Mouse (Mus musculus): Measurements from ENCODE around the gene Gm20662.
"Not testable (repeated sequence)": the region's sequence is repeated elsewhere in the genome, so short reads cannot be mapped to it uniquely, and the experiment has no call there.

The Gm20662 gene

GRCm38 (mm10) chr9:108010385-108010784 is 14.2 kb downstream of the Gm20662 start:
- DNase-seq (ENCODE audit: low spot score) = no peak

DNA sequence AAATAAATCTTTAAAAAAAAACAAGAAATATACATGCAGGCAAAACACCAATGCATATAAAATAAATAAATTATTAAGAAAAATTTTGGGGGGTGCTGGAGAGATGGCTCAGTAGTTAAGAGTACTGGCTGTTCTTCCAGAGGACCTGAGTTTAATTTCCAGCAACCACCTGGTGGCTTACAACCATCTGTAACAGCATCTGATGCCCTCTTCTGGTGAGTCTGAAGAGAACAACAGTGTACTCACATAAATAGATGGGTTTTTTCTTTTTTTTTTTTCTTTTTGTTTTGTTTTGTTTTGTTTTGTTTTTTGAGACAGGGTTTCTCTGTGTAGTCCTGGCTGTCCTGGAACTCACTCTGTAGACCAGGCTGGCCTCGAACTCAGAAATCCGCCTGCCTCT is 17.4 kb downstream of the Gm20662 start:
- DNase-seq (ENCODE audit: low spot score) = not testable (repeated sequence)

DNA sequence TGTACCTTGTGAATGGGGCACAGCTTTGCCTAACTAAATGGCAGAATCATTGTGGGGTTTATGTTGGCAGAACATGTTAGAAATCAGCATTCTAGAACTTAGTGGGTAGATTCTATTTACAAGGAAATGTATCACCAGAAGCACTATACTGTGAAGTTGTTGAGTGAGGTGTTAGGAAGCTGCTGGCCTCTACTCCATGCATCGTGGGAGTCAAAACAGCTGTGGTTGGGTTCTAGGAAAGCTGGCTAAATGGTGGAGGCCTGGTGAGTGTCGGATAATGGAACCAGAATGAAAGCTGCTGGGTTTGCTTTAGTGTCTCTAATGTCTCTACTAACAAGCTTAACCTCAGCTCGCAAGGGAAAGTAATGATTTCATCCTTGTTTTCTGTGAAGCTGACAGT is 21.0 kb downstream of the Gm20662 start:
- no peak for DNase-seq (ENCODE audit: low spot score)

DNA sequence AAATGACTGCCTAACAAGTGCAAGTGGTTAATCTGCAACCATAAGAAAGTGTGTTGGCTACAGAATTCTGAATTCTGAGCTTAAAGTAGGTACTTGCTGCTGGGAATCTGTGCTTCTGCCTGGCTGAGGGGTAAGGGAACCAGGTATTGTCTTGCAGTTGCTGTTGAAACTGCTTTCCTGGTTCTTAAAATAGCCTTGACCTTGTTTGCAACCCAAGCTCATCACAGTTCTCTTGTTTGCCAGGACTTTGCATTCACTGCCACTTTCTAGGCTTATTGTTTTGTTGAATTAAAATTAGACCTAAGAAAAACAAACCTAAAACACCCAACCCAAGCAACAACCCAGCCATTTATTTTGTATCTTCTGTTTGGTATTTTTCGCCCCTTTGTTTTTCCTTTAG is 24.6 kb downstream of the Gm20662 start:
- no peak for DNase-seq (ENCODE audit: low spot score)

GRCm38 (mm10) chr9:108023216-108023615 is 27.1 kb downstream of the Gm20662 start:
- DNase-seq (ENCODE audit: low spot score) = no peak

- no peak for DNase-seq (ENCODE audit: low spot score)
Measured at GRCm38 (mm10) chr9:108026584-108026983, 30.4 kb downstream of the Gm20662 start.

DNA sequence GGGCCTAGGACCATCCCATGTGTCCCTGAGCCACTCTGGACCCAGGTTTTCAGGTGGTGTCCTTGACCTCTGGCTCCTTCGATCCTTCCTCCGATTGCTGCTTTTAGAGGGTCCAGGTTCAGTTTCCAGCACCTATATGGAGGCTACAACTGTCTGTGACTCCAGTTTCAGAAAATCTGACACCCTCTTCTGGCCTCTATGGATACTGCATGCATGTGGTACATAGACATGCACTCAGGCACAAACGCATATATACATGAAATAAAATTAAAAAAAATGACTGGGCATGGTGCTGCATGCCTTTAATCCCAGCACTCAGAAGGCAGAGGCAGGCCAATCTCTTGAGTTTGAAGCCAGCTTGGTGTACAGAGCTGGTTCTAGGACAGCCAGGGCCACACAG is 31.7 kb downstream of the Gm20662 start:
- DNase-seq (ENCODE audit: low spot score) = no peak

GRCm38 (mm10) chr9:108032126-108032525 is 36.0 kb downstream of the Gm20662 start:
- DNase-seq (ENCODE audit: low spot score) = no peak

GRCm38 (mm10) chr9:108035331-108036156 is 39.4 kb downstream of the Gm20662 start:
- DNase-seq (ENCODE audit: low spot score) = no peak

- no peak for DNase-seq (ENCODE audit: low spot score)
Measured at GRCm38 (mm10) chr9:108044751-108045492, 48.8 kb downstream of the Gm20662 start.

- no peak for DNase-seq (ENCODE audit: low spot score)
Measured at GRCm38 (mm10) chr9:108046582-108046981, 50.4 kb downstream of the Gm20662 start.

GRCm38 (mm10) chr9:108047601-108048565 is 51.7 kb downstream of the Gm20662 start:
- DNase-seq (ENCODE audit: low spot score) = no peak

DNA sequence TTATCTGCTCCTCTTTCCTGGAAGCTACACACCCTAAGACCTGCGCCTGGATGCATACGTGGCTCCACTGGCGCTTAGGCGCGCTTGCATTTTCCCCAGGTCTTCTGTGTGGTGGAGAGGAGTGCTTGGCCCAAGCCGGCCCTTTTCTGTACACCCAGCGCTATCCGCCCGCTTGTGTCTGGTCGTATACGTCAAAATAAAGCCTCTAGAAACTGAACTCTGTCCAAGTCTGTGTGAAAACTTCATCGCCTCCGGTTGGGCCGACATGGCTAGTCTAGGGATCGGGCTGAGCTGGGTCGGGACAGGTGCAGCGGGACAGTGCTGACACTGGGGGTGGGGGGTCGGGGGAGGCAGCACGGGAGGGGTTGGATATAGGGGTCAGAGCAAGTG is 52.4 kb downstream of the Gm20662 start:
- DNase-seq (ENCODE audit: low spot score) = no peak

- peak; percentile 98 for DNase-seq (ENCODE audit: low spot score)
Measured at GRCm38 (mm10) chr9:108049016-108049455, 52.9 kb downstream of the Gm20662 start, which contains the start of gene Gmppb. Gmppb (plus strand) TSS chr9:108049242.

DNA sequence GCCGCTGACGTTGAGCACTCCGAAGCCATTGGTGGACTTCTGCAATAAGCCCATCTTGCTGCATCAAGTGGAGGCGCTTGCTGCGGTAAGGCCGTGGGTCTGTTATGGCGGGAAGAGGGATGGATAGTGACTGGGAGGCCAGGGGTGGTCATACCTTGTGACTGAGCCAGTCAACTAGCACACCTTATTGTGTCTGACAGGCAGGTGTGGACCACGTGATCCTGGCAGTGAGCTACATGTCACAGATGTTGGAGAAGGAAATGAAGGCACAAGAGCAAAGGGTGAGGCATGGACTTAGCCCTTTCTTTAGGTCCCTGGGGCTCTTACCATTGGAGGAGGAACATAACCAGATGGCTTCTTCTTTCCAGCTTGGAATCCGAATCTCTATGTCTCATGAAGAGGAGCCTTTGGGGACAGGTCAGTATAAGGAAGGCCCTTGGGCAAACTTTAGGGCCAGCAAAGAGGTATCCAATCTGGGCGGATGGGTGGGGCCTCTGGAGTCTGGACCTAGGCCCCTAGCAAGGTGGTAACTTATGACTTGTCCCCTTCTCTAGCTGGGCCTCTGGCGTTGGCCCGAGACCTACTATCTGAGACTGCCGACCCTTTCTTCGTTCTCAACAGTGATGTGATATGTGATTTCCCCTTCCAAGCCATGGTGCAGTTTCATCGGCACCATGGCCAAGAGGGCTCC is 53.6 kb downstream of the Gm20662 start:
- no peak for DNase-seq (ENCODE audit: low spot score)

- no peak for DNase-seq (ENCODE audit: low spot score)
Measured at GRCm38 (mm10) chr9:108051184-108051930, 55.2 kb downstream of the Gm20662 start.

DNA sequence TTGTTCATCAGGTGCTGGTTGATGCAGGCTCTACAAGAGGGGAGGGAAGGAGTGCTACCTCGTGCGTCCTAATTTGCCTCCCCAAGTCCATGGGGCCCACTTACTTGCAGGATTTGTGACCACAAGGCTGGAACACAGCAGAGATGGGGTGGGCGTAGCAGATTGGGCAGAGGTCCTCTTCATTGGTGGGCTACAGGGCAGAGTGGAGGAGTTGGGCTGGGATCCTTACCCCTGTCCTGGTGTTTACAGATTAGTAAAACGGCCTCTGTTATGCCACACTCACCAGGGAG is 55.7 kb downstream of the Gm20662 start:
- no peak for DNase-seq (ENCODE audit: low spot score)

- no peak for DNase-seq (ENCODE audit: low spot score)
Measured at GRCm38 (mm10) chr9:108052411-108052810, 56.3 kb downstream of the Gm20662 start.

GRCm38 (mm10) chr9:108052885-108053664 is 56.9 kb downstream of the Gm20662 start, which contains the start of gene Amigo3:
Amigo3 (plus strand) TSS chr9:108053159.
- DNase-seq (ENCODE audit: low spot score) = peak; percentile 97

DNA sequence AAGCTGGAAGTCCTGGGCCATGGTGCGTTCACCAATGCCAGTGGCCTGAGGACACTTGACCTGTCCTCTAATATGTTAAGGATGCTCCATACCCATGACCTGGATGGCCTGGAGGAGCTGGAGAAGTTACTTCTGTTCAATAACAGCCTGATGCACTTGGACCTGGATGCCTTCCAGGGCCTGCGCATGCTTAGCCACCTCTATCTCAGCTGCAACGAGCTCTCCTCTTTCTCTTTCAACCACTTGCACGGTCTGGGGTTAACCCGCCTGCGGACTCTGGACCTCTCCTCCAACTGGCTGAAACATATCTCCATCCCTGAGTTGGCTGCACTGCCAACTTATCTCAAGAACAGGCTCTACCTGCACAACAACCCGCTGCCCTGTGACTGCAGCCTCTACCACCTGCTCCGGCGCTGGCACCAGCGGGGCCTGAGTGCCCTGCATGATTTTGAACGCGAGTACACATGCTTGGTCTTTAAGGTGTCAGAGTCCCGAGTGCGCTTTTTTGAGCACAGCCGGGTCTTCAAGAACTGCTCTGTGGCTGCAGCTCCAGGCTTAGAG is 57.6 kb downstream of the Gm20662 start:
- no peak for DNase-seq (ENCODE audit: low spot score)
